Comparison of ENCODE assay signal across 17 mouse cellular contexts in the genomic region with DNA sequence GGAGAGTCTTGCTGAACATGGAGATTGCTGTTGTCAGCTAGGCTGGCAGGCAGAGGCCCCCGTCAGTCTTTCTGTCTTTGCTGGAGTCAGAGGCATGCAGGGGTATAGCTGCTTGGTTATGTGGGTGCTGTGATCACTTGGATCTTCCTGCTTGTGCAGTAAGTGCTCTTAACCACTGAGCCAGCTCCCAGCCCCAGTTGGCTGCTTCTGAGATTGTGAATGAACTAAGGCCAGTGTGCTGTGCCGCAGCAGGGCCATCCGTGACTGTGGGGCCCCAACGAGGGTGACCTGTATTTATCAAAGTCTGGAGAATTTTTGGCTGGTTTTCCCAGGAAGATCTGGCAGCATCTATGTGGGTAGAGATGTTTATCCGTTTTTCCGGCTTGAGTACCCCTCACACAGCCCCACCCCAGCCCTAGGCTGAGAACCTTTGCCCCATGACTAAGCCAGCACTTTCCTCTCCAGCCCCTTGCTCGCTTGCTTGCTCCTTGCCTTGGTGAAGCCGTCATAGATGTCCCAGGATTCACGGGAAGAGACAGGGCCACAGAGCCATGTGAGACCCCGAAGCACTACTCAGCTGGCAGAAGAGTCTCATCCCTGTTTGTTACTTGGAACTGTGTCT. TPM values are rescaled to one million over a fixed set of nuclear protein-coding genes. Genes with fewer than 3 reads are reported as not detected.
"Had no signal": no experiment of that assay in that cellular context is flagged by ENCODE, and none has a peak within 500 bp of the region (broad histone marks: within the 10 kb centered on the region; RNA-seq: fewer than 3 reads in every experiment).

No protein-coding gene starts in this region.

- ATAC-seq: liver, postnatal 0 days had no signal

- H3K9me3 ChIP-seq: limb, embryonic 12.5 days; liver, embryonic 13.5 days; megakaryocyte, embryonic 14.5 days; midbrain, embryonic 12.5 days; stomach, embryonic 15.5 days had no signal

- H3K27me3 ChIP-seq: limb, embryonic 12.5 days; liver, embryonic 13.5 days; megakaryocyte, embryonic 14.5 days; midbrain, embryonic 12.5 days; stomach, embryonic 15.5 days had no signal

- H3K9ac ChIP-seq: limb, embryonic 12.5 days; liver, embryonic 13.5 days; liver, postnatal 0 days; midbrain, embryonic 12.5 days; stomach, embryonic 15.5 days had no signal

- H3K27ac ChIP-seq: limb, embryonic 12.5 days; liver, embryonic 13.5 days; macrophage; midbrain, embryonic 12.5 days; stomach, embryonic 15.5 days had no signal

- DNase-seq: kidney, adult 2 months; kidney, postnatal 36 days; layer of hippocampus, adult 9-11 months; liver; liver, embryonic 13.5 days; liver, postnatal 0 days; right cerebral cortex, postnatal 14 days; thymus, postnatal 4 days had no signal

- H3K4me1 ChIP-seq: limb, embryonic 12.5 days; liver, embryonic 13.5 days; megakaryocyte, embryonic 14.5 days; midbrain, embryonic 12.5 days had no signal

- H3K4me3 ChIP-seq: limb, embryonic 12.5 days; liver, embryonic 13.5 days; megakaryocyte, embryonic 14.5 days; midbrain, embryonic 12.5 days; stomach, embryonic 15.5 days had no signal

- H3K36me3 ChIP-seq: limb, embryonic 12.5 days; liver, embryonic 13.5 days; midbrain, embryonic 12.5 days; stomach, embryonic 15.5 days had no signal

- H3K4me2 ChIP-seq: limb, embryonic 12.5 days; liver, embryonic 13.5 days; midbrain, embryonic 12.5 days; stomach, embryonic 15.5 days had no signal

RNA-seq across cellular contexts. Expression of gene Sparcl1, which starts 24.5 kb away (rescaled TPM):
- polyA plus RNA-seq: macrophage had no signal

RNA-seq across cellular contexts. Expression of gene Dspp, which starts 32.5 kb away (rescaled TPM):
- total RNA-seq: midbrain, postnatal 0 days had no signal
- polyA plus RNA-seq: kidney, adult 2 months; kidney, embryonic 16.5 days; limb, embryonic 12.5 days; liver, embryonic 13.5 days; liver, postnatal 0 days; macrophage; midbrain, embryonic 12.5 days; midbrain, postnatal 0 days; neural tube, embryonic 14.5 days; spleen, adult 2 months; stomach, embryonic 15.5 days had no signal
